Mouse (Mus musculus): Measurements from ENCODE around the gene Cgnl1. TPM values are rescaled to one million over a fixed set of nuclear protein-coding genes. Genes with fewer than 3 reads are reported as not detected.

Gene Cgnl1
- polyA plus RNA-seq, 1 experiment from 2014 or later: 6.2 TPM

- Histone ChIP-seq H3K27me3 (replicated peaks) (no peaks in the 10 kb centered on the region), H3K4me1 (no peaks in the 10 kb centered on the region), H3K9ac (no peak overlapping the region), H3K36me3 (replicated peaks) (no peaks in the 10 kb centered on the region), H3K27ac (no peak overlapping the region), H3K4me3 (no peak overlapping the region), H3K4me2 (no peak overlapping the region), H3K9me3 (no peaks in the 10 kb centered on the region)
- ATAC-seq (replicated peaks): no peak
- WGBS: 59% methylated on average over 7 of the region's 7 CpGs
Observed at GRCm38 (mm10) chr9:71578896-71579564, 192.4 kb downstream of the Cgnl1 start.

Other genes starting within 250 kb of the Cgnl1 start
- 2.1 and 3.1 TPM in 2 replicates for gene Myzap, start 179.2 kb downstream of the Cgnl1 start, polyA plus RNA-seq (2015; fragmentation: Nextera tagmentation; extraction: Ambion mirVana)